Mouse (Mus musculus): ENCODE measurements around the gene Trim37.

Trim37 gene

DNA sequence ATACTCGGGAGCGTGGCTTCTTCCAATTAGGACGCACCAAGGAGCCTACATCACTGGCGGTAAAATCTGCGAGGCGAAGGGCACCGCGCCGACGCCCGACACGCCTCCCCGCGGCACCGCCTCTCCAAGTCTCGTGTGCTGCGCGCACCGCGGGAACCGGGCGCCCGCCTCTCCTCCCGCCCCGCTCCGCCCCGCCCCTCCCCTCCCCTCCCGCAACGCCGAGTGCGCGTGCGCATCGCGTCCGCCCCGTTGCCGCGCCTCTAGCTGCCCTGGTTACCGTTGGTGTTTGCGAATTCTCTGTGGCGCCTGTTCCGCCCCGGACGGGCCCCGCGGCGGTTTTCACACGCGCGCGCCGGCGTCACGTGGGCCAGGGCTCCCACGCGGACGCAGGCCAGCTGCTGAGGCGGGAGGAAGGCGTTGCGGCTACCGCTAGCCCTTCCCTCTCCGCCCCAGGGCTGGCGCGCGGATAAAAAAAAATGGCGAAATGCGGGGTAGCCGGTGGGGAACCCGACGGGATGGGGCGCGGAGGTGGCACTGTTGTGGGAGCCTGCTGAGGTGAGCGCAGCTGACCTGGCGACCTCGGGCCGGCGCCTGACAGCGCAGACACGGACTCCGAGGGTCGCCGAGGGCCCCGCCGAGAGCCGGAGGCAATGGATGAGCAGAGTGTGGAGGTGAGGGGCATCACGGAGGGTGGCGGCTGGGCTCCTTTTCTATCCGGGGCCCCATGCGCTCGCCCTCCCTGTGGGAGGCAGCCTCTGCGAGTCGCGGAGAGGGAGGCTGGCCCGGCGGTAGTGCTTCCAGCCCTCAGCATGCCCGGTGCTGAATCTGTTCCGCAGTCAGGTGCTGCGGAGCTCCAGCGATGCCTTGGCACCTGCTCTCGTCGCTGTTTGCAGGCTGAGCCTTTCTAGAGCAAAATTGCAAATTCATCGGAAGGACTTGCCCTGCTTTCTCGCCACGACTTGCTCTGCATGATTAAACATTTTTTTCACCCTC, at the start of gene Trim37:
Trim37 (plus strand) TSS at position 254 of the 993 bp plus-strand sequence.
- DNase-seq (ENCODE audit: low read depth, low spot score), result peak; percentile 92

DNA sequence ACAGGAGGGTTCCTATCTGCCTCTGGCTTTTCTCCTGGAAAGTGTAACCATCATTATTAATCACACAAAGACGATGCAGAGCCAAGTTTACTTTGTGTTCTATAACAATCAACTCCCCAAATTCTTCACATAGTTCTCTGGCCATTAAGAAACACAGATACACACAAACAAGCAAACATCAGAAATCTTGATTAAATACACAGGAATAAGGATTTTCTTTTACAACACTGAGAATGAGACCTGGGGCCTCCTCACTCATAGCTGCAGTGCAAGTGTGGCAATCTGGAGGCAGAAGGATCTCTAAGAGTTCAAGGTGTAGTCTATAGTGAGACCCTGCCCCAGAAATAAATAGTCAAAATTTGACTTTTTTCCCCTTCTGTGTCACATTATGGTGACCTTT, 43.2 kb upstream of the Trim37 start:
- no peak for DNase-seq (ENCODE audit: low read depth, low spot score)

- DNase-seq (ENCODE audit: low read depth, low spot score), result no peak
These were observed 41.4 kb upstream of the Trim37 start for GRCm38 (mm10) chr11:87085461-87085860.

GRCm38 (mm10) chr11:87086290-87086984, 40.4 kb upstream of the Trim37 start, which contains the start of gene Smg8:
Smg8 (minus strand) TSS chr11:87086774.
- peak; percentile 90 for DNase-seq (ENCODE audit: low read depth, low spot score)

DNA sequence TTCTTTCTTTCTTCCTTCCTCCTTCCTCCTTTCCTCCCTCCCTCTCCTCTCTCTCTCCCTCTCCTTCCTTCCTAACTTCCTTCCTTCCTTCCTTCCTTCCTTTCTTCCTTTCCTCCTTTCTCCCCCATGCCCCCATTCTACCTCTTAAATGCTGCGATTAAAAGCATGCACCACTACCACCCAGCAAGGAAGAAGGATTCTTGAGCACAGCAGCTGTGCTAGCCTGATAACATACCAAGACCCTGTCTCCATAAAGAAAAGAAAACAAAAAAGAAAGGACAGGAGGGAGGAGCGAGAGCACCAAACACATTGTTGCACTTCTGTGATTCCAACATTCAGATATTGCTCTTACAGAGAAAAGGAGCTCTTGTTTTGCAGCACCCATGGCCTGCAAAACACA, 39.7 kb upstream of the Trim37 start:
- DNase-seq (ENCODE audit: low read depth, low spot score), result peak; percentile 33

GRCm38 (mm10) chr11:87108409-87108754, 18.5 kb upstream of the Trim37 start, which contains the start of gene Prr11:
Prr11 (minus strand) TSS chr11:87108708.
- DNase-seq (ENCODE audit: low read depth, low spot score), result no peak

GRCm38 (mm10) chr11:87108755-87109518, 17.9 kb upstream of the Trim37 start, which contains the start of gene Ska2:
Ska2 (plus strand) TSS chr11:87109234.
- DNase-seq (ENCODE audit: low read depth, low spot score), result peak; percentile 100

- no peak for DNase-seq (ENCODE audit: low read depth, low spot score)
These were observed 17.2 kb upstream of the Trim37 start for GRCm38 (mm10) chr11:87109519-87110171.

GRCm38 (mm10) chr11:87110172-87110909, 16.5 kb upstream of the Trim37 start:
- no peak for DNase-seq (ENCODE audit: low read depth, low spot score)

- DNase-seq (ENCODE audit: low read depth, low spot score), result no peak
These were observed 5.0 kb upstream of the Trim37 start for GRCm38 (mm10) chr11:87121864-87122263.

- DNase-seq (ENCODE audit: low read depth, low spot score), result peak; percentile 13
These were observed 1.3 kb upstream of the Trim37 start for GRCm38 (mm10) chr11:87125562-87125961.

DNA sequence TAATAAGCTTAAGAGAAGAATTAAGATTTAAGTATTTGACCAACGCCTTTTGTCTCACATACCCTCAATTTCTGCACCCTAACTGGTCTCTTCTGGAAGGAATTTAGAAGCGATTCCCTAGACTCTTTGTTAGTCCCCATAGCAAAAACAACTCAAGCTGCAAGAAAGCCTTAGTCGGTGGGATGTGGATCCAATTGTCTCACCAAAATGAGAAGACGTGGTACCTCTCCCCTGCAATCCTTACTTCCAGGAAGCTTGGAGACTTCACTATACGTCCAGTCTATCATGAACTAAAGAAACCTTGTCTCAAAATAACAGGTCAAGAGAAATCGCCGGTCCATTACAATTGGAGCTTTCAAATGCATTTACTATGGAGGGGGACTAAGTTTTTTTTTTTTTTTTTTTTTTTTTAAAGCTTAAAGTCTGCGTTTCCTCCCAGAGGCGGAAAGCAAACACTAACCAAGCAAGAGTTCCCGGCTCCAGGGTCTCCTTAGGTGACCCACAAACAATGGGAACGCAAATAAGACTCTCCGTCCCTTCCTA, 525 bp upstream of the Trim37 start:
- DNase-seq (ENCODE audit: low read depth, low spot score), result no peak

DNA sequence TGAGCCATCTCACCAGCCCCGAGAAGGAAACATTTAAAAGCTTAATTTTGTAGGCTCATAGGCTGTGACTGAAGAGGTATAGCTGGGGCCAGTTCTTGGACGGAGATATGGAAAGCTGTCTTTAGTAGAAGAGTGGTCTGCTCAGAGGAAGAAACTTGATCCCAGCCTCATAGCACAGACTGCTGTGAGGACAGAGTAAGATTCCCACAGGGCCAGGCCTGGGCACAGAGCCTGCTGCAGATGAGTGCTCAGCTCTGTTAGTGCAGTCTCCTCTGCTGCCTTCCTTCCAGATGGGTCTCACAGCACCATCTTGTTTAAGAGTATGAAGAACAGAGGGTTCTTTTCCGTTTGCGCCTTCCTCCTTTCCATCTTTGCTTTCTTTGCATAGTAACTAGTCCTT, 9.4 kb downstream of the Trim37 start:
- DNase-seq (ENCODE audit: low read depth, low spot score), result no peak

- DNase-seq (ENCODE audit: low read depth, low spot score), result no peak
These were observed 31.1 kb downstream of the Trim37 start for GRCm38 (mm10) chr11:87158012-87158411.

DNA sequence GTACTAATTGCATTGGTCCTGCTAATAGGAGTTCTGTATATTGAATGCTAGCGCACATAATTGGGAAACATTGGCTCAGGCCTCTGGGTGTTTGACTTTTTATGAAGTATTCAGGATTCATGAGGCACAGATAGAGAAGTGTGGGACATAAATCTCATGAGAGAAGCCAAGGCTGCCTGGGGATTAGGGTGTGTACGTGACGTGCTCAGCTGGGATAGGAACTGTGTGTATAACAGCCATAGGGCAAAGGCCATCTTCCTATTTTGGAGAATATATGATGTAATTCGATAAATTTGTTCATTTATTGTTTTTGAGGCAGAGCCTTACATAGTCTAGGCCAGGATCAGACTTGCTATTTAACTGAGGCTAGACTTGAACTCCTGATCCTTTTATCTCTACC, 35.8 kb downstream of the Trim37 start:
- DNase-seq (ENCODE audit: low read depth, low spot score), result no peak

DNA sequence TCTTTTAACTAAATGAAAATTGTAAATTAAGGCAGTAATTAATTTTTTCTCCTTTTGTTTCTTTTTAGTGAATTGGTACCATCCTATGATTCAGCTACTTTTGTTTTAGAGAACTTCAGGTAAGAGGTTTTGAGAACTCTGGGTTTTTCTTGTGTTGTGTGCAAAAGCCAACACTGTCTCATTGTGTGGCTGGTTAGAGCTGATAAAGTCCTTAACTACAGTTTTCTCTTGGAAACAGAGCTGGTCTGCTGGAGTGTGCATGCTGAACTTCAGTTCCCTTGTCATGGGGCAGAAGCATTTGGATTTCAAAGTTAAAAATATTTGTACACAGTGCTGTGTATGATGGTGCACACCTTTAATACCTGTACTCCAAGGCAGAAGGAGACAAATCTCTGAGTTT, 36.9 kb downstream of the Trim37 start:
- DNase-seq (ENCODE audit: low read depth, low spot score), result no peak

DNA sequence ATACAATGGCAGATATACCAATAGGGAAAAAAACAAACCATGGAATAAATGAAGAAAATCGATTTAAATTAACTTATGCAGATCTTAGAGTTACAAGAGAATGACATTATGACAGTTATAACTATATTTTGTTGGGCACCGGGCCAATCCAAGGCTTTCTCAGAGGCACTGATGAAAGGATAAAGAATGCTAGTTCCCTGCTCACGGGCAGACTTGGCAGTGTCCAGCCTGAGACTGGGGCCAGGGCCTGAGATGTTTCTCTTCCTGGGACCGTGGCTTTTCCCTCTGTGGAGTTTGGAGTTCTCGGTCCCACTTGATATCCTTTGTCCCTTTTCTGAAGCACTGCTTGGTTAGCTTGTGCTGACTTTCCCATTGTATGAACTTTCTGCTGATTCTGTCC, 46.7 kb downstream of the Trim37 start:
- no peak for DNase-seq (ENCODE audit: low read depth, low spot score)

DNA sequence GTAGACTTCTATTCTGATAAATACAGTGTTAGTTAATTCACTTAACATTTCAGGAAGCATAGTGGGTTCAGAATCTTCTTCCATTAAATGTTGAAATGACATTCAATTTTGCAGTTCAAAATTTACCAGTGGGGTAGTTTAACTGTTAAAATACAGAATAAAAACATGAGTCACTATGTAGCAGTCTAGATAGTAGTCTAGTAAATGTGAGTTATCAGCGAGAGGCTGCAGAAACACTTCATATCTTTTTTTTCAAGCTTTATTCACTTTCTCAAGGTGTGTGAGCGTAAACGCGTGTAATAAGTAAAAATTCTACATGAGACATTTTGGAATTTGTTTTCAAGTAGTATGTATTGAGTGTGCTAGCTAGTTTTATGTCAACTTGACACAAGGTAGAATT, 48.2 kb downstream of the Trim37 start:
- DNase-seq (ENCODE audit: low read depth, low spot score), result no peak

DNA sequence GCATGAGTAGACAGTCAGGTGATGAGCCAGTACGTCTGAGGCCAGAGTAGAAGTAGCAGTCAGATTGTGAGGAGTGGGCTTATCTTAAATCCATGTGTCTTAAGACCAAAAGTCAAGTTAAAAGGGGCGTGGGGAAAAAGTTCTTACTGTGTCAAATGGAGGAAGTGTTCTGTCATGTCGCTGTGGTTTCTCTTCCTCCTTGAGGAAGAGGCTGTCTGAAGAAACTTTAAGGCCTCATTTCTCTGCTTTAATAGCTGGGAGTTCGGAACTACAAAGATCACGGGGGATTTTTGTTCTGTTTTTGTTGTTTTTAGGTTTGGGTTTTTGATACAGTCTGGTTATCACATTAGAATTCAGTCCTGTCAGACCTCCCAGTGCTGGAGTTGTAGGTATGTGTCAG, 85.4 kb downstream of the Trim37 start:
- peak; percentile 82 for DNase-seq (ENCODE audit: low read depth, low spot score)

DNA sequence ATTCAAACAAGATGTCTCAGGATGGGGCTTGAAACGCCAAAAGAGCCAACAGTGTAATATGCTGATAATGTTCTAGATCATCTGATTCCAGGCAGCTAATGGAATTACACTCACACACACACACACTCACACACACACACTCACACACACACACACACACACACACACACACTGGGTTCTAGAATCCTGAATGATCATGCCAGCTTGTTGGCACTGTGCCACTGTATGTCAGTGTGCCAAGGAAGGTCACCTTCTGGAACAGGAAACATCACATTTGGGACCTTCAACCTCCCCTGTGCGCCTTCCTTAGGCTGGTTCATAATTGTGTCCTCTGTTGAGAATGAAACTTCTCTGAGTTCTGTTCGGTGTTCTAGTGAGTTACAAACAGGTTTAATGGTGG, 95.8 kb downstream of the Trim37 start:
- DNase-seq (ENCODE audit: low read depth, low spot score), result no peak
